Mouse (Mus musculus) lung, adult 2 months (tissue): ENCODE measurements around the gene Ccdc163.

Experiments
- CTCF ChIP-seq: fragments of 200-500 bp; IDR thresholded peaks from 2 replicates; pipeline ENCODE4 v1.5.1; 2011; ENCODE audit warnings: mild to moderate bottlenecking, low read length, control low read depth; ENCODE audit not compliant: insufficient read depth
- POLR2A ChIP-seq: fragments of 200-500 bp; IDR thresholded peaks from 2 replicates; pipeline ENCODE4 v1.6.1; 2011; ENCODE audit warnings: low read depth, mild to moderate bottlenecking, control low read depth, low read length, borderline replicate concordance; ENCODE audit errors: extremely low read depth

- TF ChIP-seq CTCF (no peak), POLR2A (no peak)
These were observed 21.2 kb downstream of the Ccdc163 start for GRCm38 (mm10) chr4:116729532-116729931.
